Mouse (Mus musculus): ENCODE data around the gene Fnip2.

DNA sequence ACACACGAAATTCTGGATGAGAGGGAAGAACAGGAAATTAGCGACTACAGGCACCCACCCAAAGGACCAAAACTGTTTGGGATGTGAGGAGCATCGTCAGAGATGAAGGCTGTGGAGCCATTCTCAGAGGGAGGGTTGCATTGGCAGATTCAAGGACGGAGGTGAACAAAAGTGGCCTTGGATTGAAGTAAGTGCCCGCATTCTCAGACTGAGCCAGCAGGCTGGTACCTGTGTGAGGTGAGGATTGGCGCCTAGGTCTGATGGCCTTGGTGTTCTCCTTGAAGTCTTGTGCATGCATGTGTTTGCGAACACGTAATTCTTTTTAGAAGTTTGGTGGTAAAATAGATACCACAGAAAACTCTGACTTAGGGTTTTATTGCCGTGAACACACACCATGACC, 133.2 kb downstream of the Fnip2 start:
- TF ChIP-seq TAL1 (IDR thresholded peaks at IDR 0.05; ENCODE audit: low read length) (no peak), GATA1 (IDR thresholded peaks at IDR 0.05; ENCODE audit: low read length) (no peak)
